Mouse (Mus musculus) bone marrow, adult 2 months (tissue): Measurements from ENCODE around the gene Ube2a.

Experiments
- CTCF ChIP-seq: fragments of 200-500 bp; IDR thresholded peaks from 2 replicates; pipeline ENCODE4 v1.5.1; 2011; ENCODE audit warnings: low read length, control low read depth; ENCODE audit not compliant: control insufficient read depth, insufficient read depth
- POLR2A ChIP-seq: fragments of 200-500 bp; IDR thresholded peaks from 2 replicates; pipeline ENCODE4 v1.6.1; 2011; ENCODE audit warnings: low read depth, mild to moderate bottlenecking, control low read depth, low read length, borderline replicate concordance; ENCODE audit not compliant: control insufficient read depth

- TF ChIP-seq CTCF (no peak), POLR2A (no peak)
Measured at GRCm38 (mm10) chrX:36826873-36827272, 46.8 kb upstream of the Ube2a start.
